Mouse (Mus musculus): Measurements from ENCODE around the gene Col7a1. TPM values are rescaled to one million over a fixed set of nuclear protein-coding genes. Genes with fewer than 3 reads are reported as not detected.

Gene Col7a1
- not detected for polyA plus RNA-seq (2014; fragmentation: Illumina TruSeq; extraction: RNeasy Lipid Tissue Mini Kit (QIAGEN cat#74804))

DNA sequence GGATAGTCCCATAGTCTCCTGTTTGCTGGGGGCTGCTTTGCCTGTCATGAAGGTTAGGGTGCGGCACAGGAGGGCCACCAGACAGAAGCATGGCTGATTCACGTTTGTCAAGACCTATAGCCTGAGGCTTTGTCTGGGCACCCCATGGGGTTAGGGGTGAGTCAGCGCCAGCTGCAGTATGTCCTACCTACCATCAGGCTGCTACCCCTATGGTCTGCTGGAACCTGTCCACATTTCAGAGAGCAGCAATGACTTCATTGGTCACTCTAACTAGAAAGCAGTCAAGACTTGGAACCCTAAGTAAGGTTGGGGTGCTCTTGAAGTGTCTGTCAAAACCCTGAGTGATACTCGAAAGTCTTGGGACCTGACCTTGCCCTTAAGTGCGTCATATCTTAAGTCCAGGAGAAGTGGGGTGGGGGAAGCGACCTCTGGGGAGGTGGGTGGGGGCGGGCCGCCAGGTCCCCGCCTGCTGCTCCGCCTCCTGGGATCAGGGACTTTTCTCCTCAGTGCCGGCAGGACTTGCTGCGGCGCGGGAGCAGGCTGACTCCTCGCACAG is at the start of gene Col7a1:
TSS of gene Col7a1 (plus strand) at position 506 of the 556 bp plus-strand sequence.

GRCm38 (mm10) chr9:108914491-108914890 is 38.9 kb upstream of the Col7a1 start, which contains the start of gene Tmem89:
TSS of gene Tmem89 (plus strand) at chr9:108914619.

DNA sequence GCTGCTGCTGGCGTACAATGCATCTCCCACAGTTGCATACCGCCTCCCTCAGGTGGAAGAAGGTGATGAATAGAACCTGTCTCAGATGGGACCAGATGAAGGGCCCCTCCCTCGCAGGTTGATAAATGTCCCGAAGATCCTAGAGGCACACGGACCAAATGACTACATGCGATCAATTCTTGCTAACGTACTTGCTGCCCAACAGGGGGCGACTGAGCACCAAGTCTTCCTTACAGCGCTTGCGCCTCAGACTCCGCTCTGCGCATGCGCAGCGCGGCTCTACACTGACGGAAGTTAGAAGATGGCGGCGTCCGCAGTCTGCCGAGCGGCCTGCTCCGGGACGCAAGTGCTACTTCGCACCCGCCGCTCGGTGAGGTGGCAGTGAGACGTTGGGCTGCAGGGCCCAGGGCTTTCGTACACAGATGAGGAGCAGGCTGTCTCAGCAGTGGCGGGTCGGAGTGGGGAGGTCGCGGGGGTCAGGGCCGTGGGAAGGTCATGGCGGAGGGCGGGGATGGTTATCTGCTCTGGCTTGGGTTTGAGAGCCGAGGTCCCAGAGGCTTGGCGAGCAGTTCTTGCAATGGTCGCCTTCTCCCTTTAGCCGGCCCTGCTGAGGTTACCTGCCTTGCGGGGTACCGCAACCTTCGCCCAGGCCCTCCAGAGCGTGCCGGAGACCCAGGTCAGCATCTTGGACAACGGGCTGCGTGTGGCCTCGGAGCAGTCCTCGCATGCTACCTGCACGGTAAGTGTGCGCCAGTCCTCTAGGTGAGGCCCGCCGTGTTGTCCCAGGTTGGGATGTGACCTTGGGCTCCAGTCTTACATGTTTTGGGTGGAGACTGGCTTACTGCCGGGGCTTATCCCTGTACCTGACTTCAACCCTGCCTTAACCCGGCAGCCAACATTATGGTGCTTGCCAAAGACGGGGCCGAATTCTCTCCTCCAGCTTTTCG is 16.7 kb upstream of the Col7a1 start, which contains the start of gene Uqcrc1:
TSS of gene Uqcrc1 (plus strand) at position 216 of the 947 bp plus-strand sequence.

GRCm38 (mm10) chr9:108985710-108986109 is 32.3 kb downstream of the Col7a1 start, which contains the start of gene Ucn2:
TSS of gene Ucn2 (plus strand) at chr9:108986010.

GRCm38 (mm10) chr9:108991428-108992084 is 38.2 kb downstream of the Col7a1 start, which contains the start of gene Pfkfb4:
TSS of gene Pfkfb4 (plus strand) at chr9:108991778.

Other genes starting within 250 kb of the Col7a1 start
- 184 TPM for gene Ip6k2, start 169.8 kb upstream of the Col7a1 start, polyA plus RNA-seq (2014; fragmentation: Illumina TruSeq; extraction: RNeasy Lipid Tissue Mini Kit (QIAGEN cat#74804))
- 0.26 TPM for gene Nckipsd, start 145.2 kb upstream of the Col7a1 start, polyA plus RNA-seq (2014; fragmentation: Illumina TruSeq; extraction: RNeasy Lipid Tissue Mini Kit (QIAGEN cat#74804))
- gene Celsr3, start 127.3 kb upstream of the Col7a1 start, polyA plus RNA-seq (2014; fragmentation: Illumina TruSeq; extraction: RNeasy Lipid Tissue Mini Kit (QIAGEN cat#74804)), result not detected
- 0.46 TPM for gene Slc26a6, start 100.3 kb upstream of the Col7a1 start, polyA plus RNA-seq (2014; fragmentation: Illumina TruSeq; extraction: RNeasy Lipid Tissue Mini Kit (QIAGEN cat#74804))
- gene Tmem89, start 39.0 kb upstream of the Col7a1 start, polyA plus RNA-seq (2014; fragmentation: Illumina TruSeq; extraction: RNeasy Lipid Tissue Mini Kit (QIAGEN cat#74804)), result not detected
- 22.6 TPM for gene Uqcrc1, start 17.0 kb upstream of the Col7a1 start, polyA plus RNA-seq (2014; fragmentation: Illumina TruSeq; extraction: RNeasy Lipid Tissue Mini Kit (QIAGEN cat#74804))
- gene Ucn2, start 32.4 kb downstream of the Col7a1 start, polyA plus RNA-seq (2014; fragmentation: Illumina TruSeq; extraction: RNeasy Lipid Tissue Mini Kit (QIAGEN cat#74804)), result not detected
- 0.74 TPM for gene Pfkfb4, start 38.2 kb downstream of the Col7a1 start, polyA plus RNA-seq (2014; fragmentation: Illumina TruSeq; extraction: RNeasy Lipid Tissue Mini Kit (QIAGEN cat#74804))
- gene Shisa5, start 85.0 kb downstream of the Col7a1 start, polyA plus RNA-seq (2014; fragmentation: Illumina TruSeq; extraction: RNeasy Lipid Tissue Mini Kit (QIAGEN cat#74804)), result 23.1 TPM
- gene Trex1, start 106.1 kb downstream of the Col7a1 start, polyA plus RNA-seq (2014; fragmentation: Illumina TruSeq; extraction: RNeasy Lipid Tissue Mini Kit (QIAGEN cat#74804)), result not detected
- gene Atrip, start 120.5 kb downstream of the Col7a1 start, polyA plus RNA-seq (2014; fragmentation: Illumina TruSeq; extraction: RNeasy Lipid Tissue Mini Kit (QIAGEN cat#74804)), result 11.9 TPM
- gene Ccdc51, start 128.9 kb downstream of the Col7a1 start, polyA plus RNA-seq (2014; fragmentation: Illumina TruSeq; extraction: RNeasy Lipid Tissue Mini Kit (QIAGEN cat#74804)), result not detected
- 524 TPM for gene Tma7, start 129.0 kb downstream of the Col7a1 start, polyA plus RNA-seq (2014; fragmentation: Illumina TruSeq; extraction: RNeasy Lipid Tissue Mini Kit (QIAGEN cat#74804))
- 1.7 TPM for gene Plxnb1, start 141.8 kb downstream of the Col7a1 start, polyA plus RNA-seq (2014; fragmentation: Illumina TruSeq; extraction: RNeasy Lipid Tissue Mini Kit (QIAGEN cat#74804))
- gene Fbxw21, start 208.5 kb downstream of the Col7a1 start, polyA plus RNA-seq (2014; fragmentation: Illumina TruSeq; extraction: RNeasy Lipid Tissue Mini Kit (QIAGEN cat#74804)), result 48.7 TPM
- gene Fbxw13, start 242.4 kb downstream of the Col7a1 start, polyA plus RNA-seq (2014; fragmentation: Illumina TruSeq; extraction: RNeasy Lipid Tissue Mini Kit (QIAGEN cat#74804)), result 15.9 TPM